Mouse (Mus musculus) cerebral cortex, adult 2 months (tissue): ENCODE measurements around the gene Rgs2.

ENCODE experiments used
- WGBS: fragments of 180-500 bp; shearing (Covaris S2); methylation state at CpG from one replicate; pipeline ENCODE4 v1.1.7; 2018; 5-methylcytosine and 5-hydroxymethylcytosine counted together

Gene Rgs2

DNA sequence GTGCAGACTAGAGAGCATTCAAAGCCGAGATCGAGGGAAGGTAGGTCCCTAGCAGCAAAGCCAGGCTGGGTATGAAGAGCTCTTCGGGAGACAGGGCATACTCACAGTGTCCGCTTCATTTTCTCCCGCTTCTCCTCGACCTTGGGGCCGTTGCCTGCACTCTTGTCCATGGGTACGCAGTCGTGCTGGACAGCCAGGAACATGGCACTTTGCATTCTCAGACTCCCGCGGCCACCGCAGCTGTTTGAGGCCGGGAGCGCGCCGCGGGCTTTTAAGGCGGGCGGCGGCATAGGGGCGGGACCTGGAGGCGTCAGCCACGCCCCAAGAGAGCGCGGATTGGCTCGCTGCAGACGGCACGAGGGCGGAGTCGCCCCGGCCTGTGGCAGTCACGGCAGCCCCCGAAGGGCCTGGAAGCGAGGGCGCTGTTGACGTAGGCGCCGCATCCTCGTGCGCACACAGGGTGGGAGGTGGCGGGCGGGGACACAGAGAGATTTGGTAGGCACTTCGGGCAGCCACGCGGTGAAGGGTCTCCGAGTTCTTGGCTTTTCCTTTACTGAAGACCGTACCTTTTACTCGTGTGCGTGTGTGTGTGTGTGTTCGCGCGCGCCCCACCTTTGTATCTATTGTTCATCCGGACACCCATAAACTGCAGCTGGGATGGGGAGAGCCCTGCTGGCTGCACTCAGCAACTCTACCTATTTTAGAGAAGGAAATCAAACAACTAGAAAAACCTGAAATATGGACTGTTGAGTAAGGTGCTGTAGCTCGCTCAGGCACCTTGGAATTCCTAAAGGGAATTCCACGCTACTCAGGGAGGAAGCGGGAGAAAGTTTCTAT is at the start of gene Rgs2:
TSS of gene Rgs2 (minus strand) at position 258 of the 837 bp plus-strand sequence.
- WGBS: under 1% methylated on average over 57 of the region's 57 CpGs

GRCm38 (mm10) chr1:144053401-144053800 is 49.4 kb upstream of the Rgs2 start:
- 86% methylated on average over 4 of the region's 4 CpGs for WGBS

- WGBS: 96% methylated on average over 2 of the region's 2 CpGs
Measured at GRCm38 (mm10) chr1:144041826-144042225, 37.9 kb upstream of the Rgs2 start.

DNA sequence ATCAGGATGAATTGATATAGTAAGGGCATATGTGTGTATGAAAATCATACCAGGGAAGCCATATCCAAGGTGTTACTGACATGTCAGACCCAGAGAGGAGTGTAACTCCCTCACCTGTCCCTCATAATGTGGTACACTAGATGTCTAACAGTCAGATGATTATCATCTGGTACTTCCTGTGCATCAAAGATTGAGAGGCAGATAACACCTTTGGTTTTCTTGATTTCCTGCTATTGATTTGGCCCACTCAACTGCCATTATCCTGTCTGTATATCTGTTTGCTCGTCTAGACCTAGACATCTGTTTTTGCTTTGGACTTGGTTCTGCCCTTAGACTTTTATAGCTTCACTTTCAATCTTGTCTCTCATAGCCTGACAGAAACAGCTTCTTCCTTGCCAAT is 29.5 kb upstream of the Rgs2 start:
- 80% methylated on average over 1 of the region's 1 CpGs for WGBS

- 50% methylated on average over 6 of the region's 6 CpGs for WGBS
Measured at GRCm38 (mm10) chr1:144030499-144030898, 26.5 kb upstream of the Rgs2 start.

- WGBS: 56% methylated on average over 10 of the region's 10 CpGs
Measured at GRCm38 (mm10) chr1:144029679-144030078, 25.7 kb upstream of the Rgs2 start.

DNA sequence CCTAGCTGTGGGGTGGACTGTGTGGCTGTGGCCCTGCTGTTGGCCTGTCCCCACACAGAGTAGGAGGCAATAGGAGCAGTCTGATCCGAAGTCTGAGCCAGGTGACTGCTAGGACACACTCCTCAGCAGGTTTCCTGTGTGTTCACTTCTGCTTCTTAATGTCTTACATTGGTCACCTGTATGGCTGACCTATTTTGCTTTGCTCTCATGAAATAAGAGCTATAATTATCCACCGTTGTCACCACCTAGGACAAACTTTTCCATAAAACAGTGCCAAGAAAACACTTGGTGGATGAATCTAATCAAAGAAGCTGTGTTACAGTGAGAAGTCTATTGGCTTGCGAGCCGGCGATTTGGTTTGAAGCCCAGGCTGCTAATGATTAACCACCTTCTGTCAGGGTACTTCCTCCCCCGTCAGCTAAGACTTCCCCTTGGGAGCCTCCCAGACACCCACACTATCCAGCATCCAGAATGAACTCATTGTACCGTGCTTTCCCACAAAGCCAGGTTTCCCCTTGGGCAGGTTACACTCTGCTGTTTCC is 14.5 kb upstream of the Rgs2 start:
- 25% methylated on average over 7 of the region's 7 CpGs for WGBS

- 82% methylated on average over 6 of the region's 6 CpGs for WGBS
Measured at GRCm38 (mm10) chr1:144007341-144007740, 3.4 kb upstream of the Rgs2 start.

GRCm38 (mm10) chr1:144006542-144006941 is 2.6 kb upstream of the Rgs2 start:
- under 1% methylated on average over 8 of the region's 8 CpGs for WGBS

DNA sequence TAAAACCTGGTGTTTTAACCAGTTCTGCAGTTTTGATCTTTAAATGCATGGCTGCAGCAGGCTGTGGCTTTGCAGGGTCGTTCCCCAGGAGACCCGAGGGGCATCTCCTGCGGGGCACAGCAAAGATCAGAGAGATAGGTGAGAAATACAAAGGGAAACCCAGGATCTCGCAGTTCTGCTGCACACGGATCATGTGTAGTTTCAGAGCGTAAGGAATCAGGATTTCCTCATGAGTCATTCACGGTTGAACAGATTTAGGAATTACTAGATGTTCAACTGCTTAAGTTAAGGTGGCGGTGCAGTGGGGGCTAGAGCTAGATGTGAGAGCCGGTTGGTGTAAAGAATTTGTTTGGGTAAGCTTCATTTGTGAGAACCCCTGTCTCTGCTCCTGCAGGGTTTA is 780 bp upstream of the Rgs2 start:
- 4% methylated on average over 9 of the region's 9 CpGs for WGBS

GRCm38 (mm10) chr1:144003416-144003815 is 545 bp downstream of the Rgs2 start:
- 1% methylated on average over 10 of the region's 10 CpGs for WGBS

DNA sequence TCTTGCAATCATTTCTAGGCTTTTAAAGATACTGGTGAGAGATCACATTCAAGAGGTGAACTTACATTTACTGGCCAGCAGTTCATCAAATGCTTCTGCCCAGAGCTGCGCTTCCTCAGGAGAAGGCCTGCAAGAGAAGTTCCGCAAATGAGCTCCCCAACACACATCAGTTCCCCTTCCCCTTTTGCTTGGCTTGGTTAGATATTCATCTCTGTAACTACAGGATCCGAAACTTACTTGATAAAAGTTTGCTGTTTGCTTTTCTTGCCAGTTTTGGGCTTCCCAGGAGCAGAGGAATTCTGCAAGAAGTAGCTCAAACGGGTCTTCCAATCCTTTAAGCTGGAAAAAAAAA is 1.3 kb downstream of the Rgs2 start:
- WGBS: 58% methylated on average over 4 of the region's 4 CpGs

DNA sequence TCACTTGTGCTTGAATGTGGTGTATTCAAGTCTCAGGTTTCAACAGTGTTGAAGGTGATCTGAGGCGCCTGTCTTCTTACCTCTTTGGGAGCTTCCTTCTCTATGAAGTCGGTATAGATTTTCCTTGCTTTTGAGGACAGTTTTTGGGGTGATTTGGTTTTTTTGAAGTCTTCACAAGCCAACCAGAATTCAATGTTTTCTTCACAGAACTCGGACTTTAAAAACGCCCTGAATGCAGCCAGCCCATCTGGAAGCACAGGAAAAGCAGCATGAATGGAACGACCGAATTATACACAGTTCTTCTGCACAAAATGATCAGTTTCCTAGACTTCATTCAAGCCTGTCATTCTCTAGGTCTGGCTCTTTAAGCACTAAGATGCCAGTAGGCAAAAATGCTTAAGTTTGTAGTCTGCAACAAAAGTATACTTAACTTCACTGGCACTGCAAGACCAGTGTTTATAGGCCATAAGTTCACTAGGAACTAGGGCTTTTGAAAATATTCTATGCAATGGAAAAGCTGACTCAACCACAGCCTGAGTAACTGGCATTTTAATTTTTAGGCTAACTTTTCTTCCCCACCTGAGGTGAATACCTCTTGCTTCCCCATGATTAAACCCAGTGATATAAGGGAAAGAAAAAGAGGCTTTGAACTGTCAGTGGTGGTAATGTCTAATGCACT is 1.8 kb downstream of the Rgs2 start:
- WGBS: 61% methylated on average over 6 of the region's 6 CpGs

GRCm38 (mm10) chr1:144000246-144000645 is 3.7 kb downstream of the Rgs2 start:
- 86% methylated on average over 4 of the region's 4 CpGs for WGBS

- 63% methylated on average over 7 of the region's 7 CpGs for WGBS
Measured at GRCm38 (mm10) chr1:143999371-143999920, 4.5 kb downstream of the Rgs2 start.

GRCm38 (mm10) chr1:143993026-143993425 is 10.9 kb downstream of the Rgs2 start:
- WGBS: 79% methylated on average over 1 of the region's 1 CpGs

DNA sequence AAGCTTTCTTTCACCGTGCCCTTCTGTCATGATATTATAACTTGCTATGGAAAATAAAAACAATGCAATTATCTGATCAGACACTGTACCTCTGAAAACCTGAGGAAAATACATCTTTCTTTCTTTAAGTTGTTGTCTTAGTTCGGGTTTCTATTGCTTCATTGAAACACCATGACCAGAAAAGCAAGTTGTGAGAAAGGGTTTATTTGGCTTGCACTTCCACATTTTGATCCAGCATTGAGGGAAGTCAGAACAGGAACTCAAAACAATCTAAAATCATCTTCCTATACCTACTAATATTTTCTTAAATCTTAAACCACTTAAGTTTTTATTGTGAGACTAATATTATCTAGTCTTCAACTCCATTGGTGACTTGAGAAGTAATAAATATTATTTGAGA is 11.4 kb downstream of the Rgs2 start:
- WGBS: 89% methylated on average over 2 of the region's 2 CpGs

GRCm38 (mm10) chr1:143990263-143990662 is 13.7 kb downstream of the Rgs2 start:
- 70% methylated on average over 5 of the region's 5 CpGs for WGBS

DNA sequence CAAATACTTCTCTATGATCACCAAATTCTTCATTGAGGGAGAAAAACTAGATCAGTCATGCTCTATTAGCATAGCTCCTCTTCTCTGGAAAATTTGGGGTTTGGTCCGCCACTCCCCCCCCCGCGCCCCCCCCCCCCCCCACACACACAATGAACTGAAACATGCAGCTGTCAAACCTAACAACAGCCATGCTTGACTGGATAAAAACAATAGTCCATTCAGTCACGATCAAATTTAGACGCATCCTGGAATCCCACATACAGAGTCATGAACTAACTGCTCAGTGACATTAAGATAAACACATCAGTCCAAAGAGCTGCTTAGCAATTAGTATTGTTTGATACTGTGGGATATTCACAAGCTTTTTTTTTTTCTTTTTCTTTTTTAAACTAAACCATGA is 14.2 kb downstream of the Rgs2 start:
- WGBS: 37% methylated on average over 5 of the region's 5 CpGs

- WGBS: 72% methylated on average over 6 of the region's 6 CpGs
Measured at GRCm38 (mm10) chr1:143988756-143989155, 15.2 kb downstream of the Rgs2 start.

- WGBS: 82% methylated on average over 6 of the region's 6 CpGs
Measured at GRCm38 (mm10) chr1:143984988-143985625, 18.9 kb downstream of the Rgs2 start.

DNA sequence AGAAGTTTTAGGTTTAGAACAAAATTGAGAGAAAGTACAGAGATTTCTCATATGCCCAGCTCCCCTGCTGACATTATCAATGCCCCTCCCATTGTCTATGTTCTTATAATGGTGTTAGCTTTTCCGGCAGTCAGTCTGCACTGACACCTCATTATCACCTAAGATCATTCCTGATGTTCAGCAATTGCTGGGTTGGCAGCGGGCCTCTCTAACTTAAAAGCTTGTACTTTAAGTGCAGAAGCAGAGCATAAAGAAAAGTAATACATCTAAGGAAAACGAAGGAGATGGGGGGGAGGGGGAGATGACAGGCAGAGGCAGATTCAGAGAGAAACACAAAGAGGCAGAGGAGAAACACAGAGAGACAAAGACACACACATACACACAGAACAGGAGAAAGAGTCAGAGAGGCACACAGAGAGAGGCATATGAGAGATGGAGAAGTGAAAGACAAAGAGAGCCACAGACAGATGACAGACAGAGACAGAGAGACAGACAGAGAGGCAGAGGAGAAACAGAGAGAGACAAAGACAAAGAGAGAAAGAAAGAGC is 21.1 kb downstream of the Rgs2 start:
- 60% methylated on average over 3 of the region's 3 CpGs for WGBS
